Mouse (Mus musculus): Measurements from ENCODE around the gene Tgfa. TPM values are rescaled to one million over a fixed set of nuclear protein-coding genes. Genes with fewer than 3 reads are reported as not detected.

Gene Tgfa
- polyA plus RNA-seq, 1 experiment from 2014 or later, result 4.9 TPM

- Histone ChIP-seq H3K9ac (no peak overlapping the region), H3K27me3 (ENCODE audit: insufficient read depth, low read length) (no peaks in the 10 kb centered on the region), H3K36me3 (ENCODE audit: insufficient read depth) (no peaks in the 10 kb centered on the region), H3K9me3 (ENCODE audit: low read depth, low read length) (no peaks in the 10 kb centered on the region), H3K4me3 (ENCODE audit: low read depth, low read length) (no peak overlapping the region), H3K4me2 (no peak overlapping the region), H3K27ac (ENCODE audit: low read depth) (no peak overlapping the region), H3K4me1 (ENCODE audit: insufficient read depth) (no peaks in the 10 kb centered on the region)
- DNase-seq, result no peak
- ATAC-seq (ENCODE audit: insufficient read depth), result no peak
- 76% methylated on average over 8 of the region's 8 CpGs for WGBS
- TF ChIP-seq CTCF (IDR thresholded peaks at IDR 0.05; ENCODE audit: low read depth), result no peak
These were observed 55.8 kb downstream of the Tgfa start for GRCm38 (mm10) chr6:86250830-86251229.

- Histone ChIP-seq H3K27me3 (ENCODE audit: insufficient read depth, low read length) (no peaks in the 10 kb centered on the region), H3K9ac (no peak overlapping the region), H3K4me1 (ENCODE audit: insufficient read depth) (no peaks in the 10 kb centered on the region), H3K9me3 (ENCODE audit: low read depth, low read length) (no peaks in the 10 kb centered on the region), H3K27ac (ENCODE audit: low read depth) (no peak overlapping the region; the same call in 1 of the 2 replicates), H3K4me2 (no peak overlapping the region), H3K36me3 (ENCODE audit: insufficient read depth) (no peaks in the 10 kb centered on the region), H3K4me3 (ENCODE audit: low read depth, low read length) (no peak overlapping the region)
- no peak for DNase-seq
- TF ChIP-seq CTCF (IDR thresholded peaks at IDR 0.05; ENCODE audit: low read depth), result no peak
- WGBS, result 43% methylated on average over 10 of the region's 10 CpGs
- peak; percentile 44 for ATAC-seq (ENCODE audit: insufficient read depth)
These were observed 57.4 kb downstream of the Tgfa start for GRCm38 (mm10) chr6:86252176-86253125.

GRCm38 (mm10) chr6:86255899-86256298, 60.9 kb downstream of the Tgfa start:
- no peak for DNase-seq
- no peak overlapping the region for H3K4me2 ChIP-seq
- no peak for ATAC-seq (ENCODE audit: insufficient read depth)
- no peaks in the 10 kb centered on the region for H3K4me1 ChIP-seq (ENCODE audit: insufficient read depth)
- no peak overlapping the region for H3K9ac ChIP-seq
- TF ChIP-seq CTCF (IDR thresholded peaks at IDR 0.05; ENCODE audit: low read depth), result no peak
- no peaks in the 10 kb centered on the region for H3K36me3 ChIP-seq (ENCODE audit: insufficient read depth)
- no peak overlapping the region for H3K4me3 ChIP-seq (ENCODE audit: low read depth, low read length)
- WGBS, result 84% methylated on average over 9 of the region's 9 CpGs
- no peaks in the 10 kb centered on the region for H3K27me3 ChIP-seq (ENCODE audit: insufficient read depth, low read length)
- H3K27ac ChIP-seq (ENCODE audit: low read depth), result no peak overlapping the region
- no peaks in the 10 kb centered on the region for H3K9me3 ChIP-seq (ENCODE audit: low read depth, low read length)

GRCm38 (mm10) chr6:86259242-86259641, 64.2 kb downstream of the Tgfa start:
- Histone ChIP-seq H3K4me2 (no peak overlapping the region), H3K27me3 (ENCODE audit: insufficient read depth, low read length) (no peaks in the 10 kb centered on the region), H3K9ac (no peak overlapping the region), H3K27ac (ENCODE audit: low read depth) (no peak overlapping the region), H3K4me1 (ENCODE audit: insufficient read depth) (no peaks in the 10 kb centered on the region), H3K4me3 (ENCODE audit: low read depth, low read length) (no peak overlapping the region), H3K36me3 (ENCODE audit: insufficient read depth) (no peaks in the 10 kb centered on the region), H3K9me3 (ENCODE audit: low read depth, low read length) (no peaks in the 10 kb centered on the region)
- no peak for DNase-seq
- 87% methylated on average over 6 of the region's 6 CpGs for WGBS
- ATAC-seq (ENCODE audit: insufficient read depth), result no peak
- no peak for TF ChIP-seq CTCF (IDR thresholded peaks at IDR 0.05; ENCODE audit: low read depth)

GRCm38 (mm10) chr6:86260322-86261050, 65.5 kb downstream of the Tgfa start:
- Histone ChIP-seq H3K27me3 (ENCODE audit: insufficient read depth, low read length) (no peaks in the 10 kb centered on the region), H3K4me2 (no peak overlapping the region), H3K4me1 (ENCODE audit: insufficient read depth) (no peaks in the 10 kb centered on the region), H3K36me3 (ENCODE audit: insufficient read depth) (no peaks in the 10 kb centered on the region), H3K27ac (ENCODE audit: low read depth) (no peak overlapping the region), H3K9ac (no peak overlapping the region), H3K9me3 (ENCODE audit: low read depth, low read length) (no peaks in the 10 kb centered on the region), H3K4me3 (ENCODE audit: low read depth, low read length) (no peak overlapping the region)
- ATAC-seq (ENCODE audit: insufficient read depth), result no peak
- WGBS, result 63% methylated on average over 7 of the region's 7 CpGs
- TF ChIP-seq CTCF (IDR thresholded peaks at IDR 0.05; ENCODE audit: low read depth), result peak; percentile 32
- no peak for DNase-seq

- Histone ChIP-seq H3K4me3 (ENCODE audit: low read depth, low read length) (no peak overlapping the region), H3K4me2 (no peak overlapping the region), H3K9ac (no peak overlapping the region), H3K36me3 (ENCODE audit: insufficient read depth) (no peaks in the 10 kb centered on the region), H3K27me3 (ENCODE audit: insufficient read depth, low read length) (no peaks in the 10 kb centered on the region), H3K4me1 (ENCODE audit: insufficient read depth) (no peaks in the 10 kb centered on the region), H3K9me3 (ENCODE audit: low read depth, low read length) (no peaks in the 10 kb centered on the region), H3K27ac (ENCODE audit: low read depth) (no peak overlapping the region)
- TF ChIP-seq CTCF (IDR thresholded peaks at IDR 0.05; ENCODE audit: low read depth), result no peak
- ATAC-seq (ENCODE audit: insufficient read depth) (no peak), DNase-seq (peak; percentile 15)
- 79% methylated on average over 5 of the region's 5 CpGs for WGBS
These were observed 71.8 kb downstream of the Tgfa start for GRCm38 (mm10) chr6:86266786-86267185.

Data from lung, embryonic 14.5 days (tissue).